Mouse (Mus musculus) left cerebral cortex, postnatal 36 days (tissue): ENCODE measurements at regions not wholly inside any gene's neighbourhood (a gene's known extent, or its start where the extent isn't known, plus 50 kb on each side); places are given as distances from the start of the nearest gene placed in this dataset.
A peak's percentile ranks its signal among the peaks of the same experiment; 100 is the strongest.

Experiments
- DNase-seq, 2 experiments: peaks; one replicate each; pipeline ENCODE4 v3.0.0; 2021 to 2022; ENCODE audit warnings: low spot score in 2 of 2, mixed read lengths in 1 of 2
- intact Hi-C: fragments of 180-260 bp; cut with DNase I; formaldehyde crosslinking; loops from one replicate; pipeline ENCODE4 v1.15.1; 2025

GRCm38 (mm10) chr3:60698189-60698588 lies 225.6 kb downstream of the Mbnl1 start:
- intact Hi-C loops, result no loop called here
- DNase-seq, result no peak

GRCm38 (mm10) chr3:60707139-60707538 lies 234.5 kb downstream of the Mbnl1 start:
- DNase-seq, result no peak
- intact Hi-C loops, result no loop called here

GRCm38 (mm10) chr3:60712896-60713295 lies 240.3 kb downstream of the Mbnl1 start:
- DNase-seq, result no peak
- intact Hi-C loops, result no loop called here

GRCm38 (mm10) chr3:60720322-60720721 lies 247.7 kb downstream of the Mbnl1 start:
- intact Hi-C loops, result no loop called here

GRCm38 (mm10) chr3:60731331-60731730 lies 258.7 kb downstream of the Mbnl1 start:
- intact Hi-C loops, result no loop called here
- no peak for DNase-seq

More at GRCm38 (mm10) chr3:60720322-60720721, 247.7 kb downstream of the Mbnl1 start:
- DNase-seq, result no peak

- intact Hi-C loops, result no loop called here
These were observed 261.9 kb upstream of the P2ry1 start for GRCm38 (mm10) chr3:60740543-60741294.

GRCm38 (mm10) chr3:60741379-60741778 lies 261.2 kb upstream of the P2ry1 start:
- intact Hi-C loops, result no loop called here

More at GRCm38 (mm10) chr3:60740543-60741294, 261.9 kb upstream of the P2ry1 start:
- DNase-seq, result no peak

GRCm38 (mm10) chr3:60742232-60742631 lies 260.4 kb upstream of the P2ry1 start:
- DNase-seq, result no peak
- intact Hi-C loops, result no loop called here

More at GRCm38 (mm10) chr3:60741379-60741778, 261.2 kb upstream of the P2ry1 start:
- DNase-seq, result no peak

- DNase-seq, result no peak
- intact Hi-C loops, result no loop called here
These were observed 257.5 kb upstream of the P2ry1 start for GRCm38 (mm10) chr3:60745075-60745474.

GRCm38 (mm10) chr3:60758568-60758967 lies 244.0 kb upstream of the P2ry1 start:
- intact Hi-C loops, result no loop called here
- no peak for DNase-seq

GRCm38 (mm10) chr3:60759046-60759445 lies 243.5 kb upstream of the P2ry1 start:
- intact Hi-C loops, result no loop called here
- DNase-seq, result no peak

GRCm38 (mm10) chr3:60762874-60763273 lies 239.7 kb upstream of the P2ry1 start:
- DNase-seq, result peak in 1 of 2 experiments; percentile 13
- intact Hi-C loops, result no loop called here

GRCm38 (mm10) chr3:60765079-60765478 lies 237.5 kb upstream of the P2ry1 start:
- intact Hi-C loops, result no loop called here
- DNase-seq, result no peak

GRCm38 (mm10) chr3:60768996-60769395 lies 233.6 kb upstream of the P2ry1 start:
- intact Hi-C loops, result no loop called here

GRCm38 (mm10) chr3:60771866-60772265 lies 230.7 kb upstream of the P2ry1 start:
- intact Hi-C loops, result no loop called here
- DNase-seq, result no peak

More at GRCm38 (mm10) chr3:60768996-60769395, 233.6 kb upstream of the P2ry1 start:
- DNase-seq, result no peak

- intact Hi-C loops, result no loop called here
- DNase-seq, result no peak
These were observed 229.2 kb upstream of the P2ry1 start for GRCm38 (mm10) chr3:60773383-60773782.

GRCm38 (mm10) chr3:60785137-60785875 lies 217.3 kb upstream of the P2ry1 start:
- intact Hi-C loops, result no loop called here
- DNase-seq, result no peak

- no peak for DNase-seq
- intact Hi-C loops, result no loop called here
These were observed 214.6 kb upstream of the P2ry1 start for GRCm38 (mm10) chr3:60787989-60788388.

- no peak for DNase-seq
- intact Hi-C loops, result no loop called here
These were observed 213.2 kb upstream of the P2ry1 start for GRCm38 (mm10) chr3:60789441-60789840.

GRCm38 (mm10) chr3:60792166-60792565 lies 210.4 kb upstream of the P2ry1 start:
- no peak for DNase-seq
- intact Hi-C loops, result no loop called here

GRCm38 (mm10) chr3:60796207-60796606 lies 206.4 kb upstream of the P2ry1 start:
- no peak for DNase-seq
- intact Hi-C loops, result no loop called here
